Mouse (Mus musculus): ENCODE data around the gene Nr2e3. TPM values are rescaled to one million over a fixed set of nuclear protein-coding genes. Genes with fewer than 3 reads are reported as not detected.
"Not testable (repeated sequence)": the region's sequence is repeated elsewhere in the genome, so short reads cannot be mapped to it uniquely, and the experiment has no call there.

Gene Nr2e3
- polyA plus RNA-seq, 1 experiment = not detected

GRCm38 (mm10) chr9:59947271-59947670 is 13.2 kb downstream of the Nr2e3 start:
- WGBS = 81% methylated on average over 8 of the region's 8 CpGs
- no peak overlapping the region for H3K4me3 ChIP-seq (ENCODE audit: insufficient read depth, low read depth, low read length)
- no peak overlapping the region for H3K27ac ChIP-seq (ENCODE audit: insufficient read depth, low read depth, low read length)
- TF ChIP-seq POLR2A (IDR thresholded peaks at IDR 0.05; ENCODE audit: insufficient read depth, low read depth, low read length) (no peak), CTCF (IDR thresholded peaks at IDR 0.05; ENCODE audit: insufficient read depth, low read depth, low read length) (no peak)
- H3K4me1 ChIP-seq (ENCODE audit: control insufficient read depth, insufficient read depth, low read length) = 0 out of 2 replicates have a peak, but pooled peaks cover 3% of the 10 kb centered on the region

- Histone ChIP-seq H3K4me3 (ENCODE audit: insufficient read depth, low read depth, low read length) (no peak overlapping the region), H3K4me1 (ENCODE audit: control insufficient read depth, insufficient read depth, low read length) (0 out of 2 replicates have a peak, but pooled peaks cover 3% of the 10 kb centered on the region), H3K27ac (ENCODE audit: insufficient read depth, low read depth, low read length) (no peak overlapping the region)
- 96% methylated on average over 3 of the region's 3 CpGs for WGBS
- TF ChIP-seq CTCF (IDR thresholded peaks at IDR 0.05; ENCODE audit: insufficient read depth, low read depth, low read length) (no peak), POLR2A (IDR thresholded peaks at IDR 0.05; ENCODE audit: insufficient read depth, low read depth, low read length) (no peak)
Observed at GRCm38 (mm10) chr9:59945241-59945640, 15.2 kb downstream of the Nr2e3 start.

GRCm38 (mm10) chr9:59943826-59944225 is 16.6 kb downstream of the Nr2e3 start:
- no peak overlapping the region for H3K27ac ChIP-seq (ENCODE audit: insufficient read depth, low read depth, low read length)
- TF ChIP-seq POLR2A (IDR thresholded peaks at IDR 0.05; ENCODE audit: insufficient read depth, low read depth, low read length) (no peak), CTCF (IDR thresholded peaks at IDR 0.05; ENCODE audit: insufficient read depth, low read depth, low read length) (no peak)
- H3K4me3 ChIP-seq (ENCODE audit: insufficient read depth, low read depth, low read length) = no peak overlapping the region
- 0 out of 2 replicates have a peak, but pooled peaks cover 3% of the 10 kb centered on the region for H3K4me1 ChIP-seq (ENCODE audit: control insufficient read depth, insufficient read depth, low read length)
- WGBS = 92% methylated on average over 6 of the region's 6 CpGs

- no peak overlapping the region for H3K4me3 ChIP-seq (ENCODE audit: insufficient read depth, low read depth, low read length)
- TF ChIP-seq POLR2A (IDR thresholded peaks at IDR 0.05; ENCODE audit: insufficient read depth, low read depth, low read length) (no peak), CTCF (IDR thresholded peaks at IDR 0.05; ENCODE audit: insufficient read depth, low read depth, low read length) (no peak)
- WGBS = 52% methylated on average over 5 of the region's 5 CpGs
Observed at GRCm38 (mm10) chr9:59942501-59943085, 17.9 kb downstream of the Nr2e3 start.

GRCm38 (mm10) chr9:59941885-59942350 is 18.5 kb downstream of the Nr2e3 start:
- TF ChIP-seq CTCF (IDR thresholded peaks at IDR 0.05; ENCODE audit: insufficient read depth, low read depth, low read length) (no peak), POLR2A (IDR thresholded peaks at IDR 0.05; ENCODE audit: insufficient read depth, low read depth, low read length) (no peak)

More at GRCm38 (mm10) chr9:59942501-59943085, 17.9 kb downstream of the Nr2e3 start:
- Histone ChIP-seq H3K27ac (ENCODE audit: insufficient read depth, low read depth, low read length) (no peak overlapping the region), H3K4me1 (ENCODE audit: control insufficient read depth, insufficient read depth, low read length) (no peaks in the 10 kb centered on the region)

GRCm38 (mm10) chr9:59940913-59941884 is 19.3 kb downstream of the Nr2e3 start:
- 84% methylated on average over 11 of the region's 12 CpGs for WGBS
- TF ChIP-seq CTCF (IDR thresholded peaks at IDR 0.05; ENCODE audit: insufficient read depth, low read depth, low read length) (no peak), POLR2A (IDR thresholded peaks at IDR 0.05; ENCODE audit: insufficient read depth, low read depth, low read length) (no peak)
- H3K4me3 ChIP-seq (ENCODE audit: insufficient read depth, low read depth, low read length) = no peak overlapping the region
- no peaks in the 10 kb centered on the region for H3K4me1 ChIP-seq (ENCODE audit: control insufficient read depth, insufficient read depth, low read length)
- no peak overlapping the region for H3K27ac ChIP-seq (ENCODE audit: insufficient read depth, low read depth, low read length)

More at GRCm38 (mm10) chr9:59941885-59942350, 18.5 kb downstream of the Nr2e3 start:
- Histone ChIP-seq H3K27ac (ENCODE audit: insufficient read depth, low read depth, low read length) (no peak overlapping the region), H3K4me1 (ENCODE audit: control insufficient read depth, insufficient read depth, low read length) (no peaks in the 10 kb centered on the region), H3K4me3 (ENCODE audit: insufficient read depth, low read depth, low read length) (no peak overlapping the region)
- 78% methylated on average over 9 of the region's 9 CpGs for WGBS

- TF ChIP-seq POLR2A (IDR thresholded peaks at IDR 0.05; ENCODE audit: insufficient read depth, low read depth, low read length) (no peak), CTCF (IDR thresholded peaks at IDR 0.05; ENCODE audit: insufficient read depth, low read depth, low read length) (no peak)
- no peak overlapping the region for H3K27ac ChIP-seq (ENCODE audit: insufficient read depth, low read depth, low read length)
- no peaks in the 10 kb centered on the region for H3K4me1 ChIP-seq (ENCODE audit: control insufficient read depth, insufficient read depth, low read length)
- WGBS = 79% methylated on average over 2 of the region's 2 CpGs
- H3K4me3 ChIP-seq (ENCODE audit: insufficient read depth, low read depth, low read length) = no peak overlapping the region
Observed at GRCm38 (mm10) chr9:59939691-59940090, 20.8 kb downstream of the Nr2e3 start.

- TF ChIP-seq CTCF (IDR thresholded peaks at IDR 0.05; ENCODE audit: insufficient read depth, low read depth, low read length) (no peak), POLR2A (IDR thresholded peaks at IDR 0.05; ENCODE audit: insufficient read depth, low read depth, low read length) (no peak)
- Histone ChIP-seq H3K4me3 (ENCODE audit: insufficient read depth, low read depth, low read length) (no peak overlapping the region), H3K4me1 (ENCODE audit: control insufficient read depth, insufficient read depth, low read length) (no peaks in the 10 kb centered on the region), H3K27ac (ENCODE audit: insufficient read depth, low read depth, low read length) (no peak overlapping the region)
- 92% methylated on average over 8 of the region's 8 CpGs for WGBS
Observed at GRCm38 (mm10) chr9:59938529-59938928, 21.9 kb downstream of the Nr2e3 start.

GRCm38 (mm10) chr9:59935866-59936265 is 24.6 kb downstream of the Nr2e3 start:
- H3K4me1 ChIP-seq (ENCODE audit: control insufficient read depth, insufficient read depth, low read length); H3K27ac ChIP-seq (ENCODE audit: insufficient read depth, low read depth, low read length); H3K4me3 ChIP-seq (ENCODE audit: insufficient read depth, low read depth, low read length): not testable (repeated sequence)
- WGBS = 88% methylated on average over 8 of the region's 8 CpGs

All from olfactory bulb, adult 2 months (tissue).